Mouse (Mus musculus): ENCODE measurements at regions not wholly inside any gene's neighbourhood (a gene's known extent, or its start where the extent isn't known, plus 50 kb on each side); places are given as distances from the start of the nearest gene placed in this dataset.

DNA sequence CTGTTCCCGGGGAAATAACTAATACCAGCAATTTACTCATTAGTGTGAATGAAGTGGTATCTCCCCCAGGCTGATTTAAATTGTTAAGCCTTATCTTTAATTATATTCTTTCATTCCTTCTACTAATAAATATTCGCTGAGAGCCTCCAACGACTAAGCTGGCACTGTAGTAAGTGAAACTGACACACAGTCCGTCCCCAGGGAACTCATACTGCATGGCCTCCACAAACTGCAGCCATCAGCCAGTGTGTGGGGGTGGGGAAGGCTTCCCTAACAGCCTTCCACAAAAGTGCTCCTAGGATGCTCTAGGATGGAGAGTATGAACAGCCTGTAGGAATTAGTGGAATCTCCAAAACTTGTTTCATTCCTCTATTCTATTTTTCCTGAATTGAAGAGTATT lies 81.0 kb upstream of the Mast4 start:
- TF ChIP-seq CEBPB (IDR thresholded peaks at IDR 0.05; ENCODE audit: insufficient read depth, poor library complexity, severe bottlenecking) (no peak), E2F4 (IDR thresholded peaks at IDR 0.05; ENCODE audit: insufficient read depth) (no peak), POLR2AphosphoS2 (IDR thresholded peaks at IDR 0.05; ENCODE audit: insufficient read length, low read depth) (no peak)
- Histone ChIP-seq H3K36me3 (ENCODE audit: control insufficient read depth, insufficient read depth) (no peaks in the 10 kb centered on the region), H3K79me2 (ENCODE audit: control insufficient read depth, insufficient read depth) (no peaks in the 10 kb centered on the region), H3ac (ENCODE audit: control insufficient read depth, insufficient read length) (no peak overlapping the region), H3K4me2 (ENCODE audit: low read depth) (no peak overlapping the region), H3K27me3 (ENCODE audit: control insufficient read depth, insufficient read depth, insufficient read length) (no peaks in the 10 kb centered on the region), H3K4me3 (no peak overlapping the region)

DNA sequence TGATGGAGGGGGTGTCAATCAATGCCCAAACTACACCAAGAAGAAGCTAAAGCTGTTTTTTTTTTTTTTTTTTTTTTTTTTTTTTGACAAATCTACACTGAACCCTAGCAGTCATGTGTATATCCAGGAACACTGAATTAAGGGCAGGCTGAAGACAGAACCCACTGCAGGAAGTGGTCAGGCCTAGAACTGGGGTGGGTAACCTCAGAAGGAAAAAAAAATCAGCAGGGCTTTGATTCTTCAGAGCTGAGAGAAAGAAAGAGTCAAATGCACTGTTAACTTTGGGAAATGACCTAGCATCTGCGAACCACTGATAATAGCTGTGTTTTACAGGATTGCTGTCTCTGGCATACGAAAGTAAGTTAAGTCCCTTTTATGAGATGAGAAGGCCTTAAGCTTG lies 78.3 kb upstream of the Mast4 start:
- TF ChIP-seq MYOD1 (IDR thresholded peaks at IDR 0.05; ENCODE audit: control insufficient read depth in 1 of 3, insufficient read length in 2 of 3, low read depth in 2 of 3) (no peak), POLR2A (IDR thresholded peaks at IDR 0.05; ENCODE audit: insufficient read length, low read depth) (no peak), REST (IDR thresholded peaks at IDR 0.05; ENCODE audit: insufficient read depth, insufficient read length) (no peak), MYOG (IDR thresholded peaks at IDR 0.05; ENCODE audit: control insufficient read depth in 1 of 3, insufficient read depth in 1 of 3, insufficient read length in 2 of 3, low read depth in 2 of 3) (no peak), TCF3 (IDR thresholded peaks at IDR 0.05; ENCODE audit: insufficient read length, low read depth) (no peak), SRF (IDR thresholded peaks at IDR 0.05; ENCODE audit: control insufficient read depth, insufficient read length, low read depth) (no peak), E2F4 (IDR thresholded peaks at IDR 0.05; ENCODE audit: insufficient read depth) (no peak), POLR2AphosphoS2 (IDR thresholded peaks at IDR 0.05; ENCODE audit: insufficient read length, low read depth) (no peak), TCF12 (IDR thresholded peaks at IDR 0.05; ENCODE audit: insufficient read depth, poor library complexity, severe bottlenecking) (no peak), USF1 (IDR thresholded peaks at IDR 0.05; ENCODE audit: low read depth) (no peak), CEBPB (IDR thresholded peaks at IDR 0.05; ENCODE audit: insufficient read depth, poor library complexity, severe bottlenecking) (no peak), MAX (IDR thresholded peaks at IDR 0.05; ENCODE audit: low read depth) (no peak)
- H3K4me3 ChIP-seq, result no peak overlapping the region

DNA sequence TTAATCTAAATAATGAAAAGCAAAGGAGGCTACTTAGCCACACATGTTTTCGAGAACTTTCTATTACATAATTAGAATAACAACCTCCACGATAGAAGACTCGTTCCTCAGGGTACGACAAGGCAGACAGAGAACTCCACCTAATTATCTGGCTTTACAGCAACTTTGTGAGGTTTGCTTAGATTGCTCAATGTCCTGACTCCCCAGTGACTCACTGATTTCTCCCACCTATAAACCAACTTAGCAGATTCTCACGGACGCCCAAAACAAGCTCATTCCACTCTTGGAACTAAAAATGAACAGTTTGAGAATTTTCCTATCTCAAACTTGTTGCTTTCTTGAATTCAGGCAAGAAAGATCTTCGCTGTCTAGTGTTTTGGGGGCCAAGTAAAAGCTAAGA lies 75.0 kb upstream of the Mast4 start:
- TF ChIP-seq MYOG (IDR thresholded peaks at IDR 0.05; ENCODE audit: control insufficient read depth in 1 of 3, insufficient read depth in 1 of 3, insufficient read length in 2 of 3, low read depth in 2 of 3), result no peak
- TF ChIP-seq CEBPB (IDR thresholded peaks at IDR 0.05; ENCODE audit: insufficient read depth, poor library complexity, severe bottlenecking), result peak; percentile 52; the same call in 1 of the 2 replicates
- no peak for TF ChIP-seq POLR2A (IDR thresholded peaks at IDR 0.05; ENCODE audit: insufficient read length, low read depth)
- peak overlapping the region; percentile 1 for H3K4me2 ChIP-seq (ENCODE audit: low read depth)
- H3ac ChIP-seq (ENCODE audit: control insufficient read depth, insufficient read length), result no peak overlapping the region
- no peaks in the 10 kb centered on the region for H3K79me2 ChIP-seq (ENCODE audit: control insufficient read depth, insufficient read depth)
- H3K36me3 ChIP-seq (ENCODE audit: control insufficient read depth, insufficient read depth), result no peaks in the 10 kb centered on the region
- no peaks in the 10 kb centered on the region for H3K27me3 ChIP-seq (ENCODE audit: control insufficient read depth, insufficient read depth, insufficient read length)
- no peak overlapping the region for H3K4me3 ChIP-seq

More for the DNA sequence above, 78.3 kb upstream of the Mast4 start:
- Histone ChIP-seq H3K36me3 (ENCODE audit: control insufficient read depth, insufficient read depth) (no peaks in the 10 kb centered on the region), H3K27me3 (ENCODE audit: control insufficient read depth, insufficient read depth, insufficient read length) (no peaks in the 10 kb centered on the region), H3K4me2 (ENCODE audit: low read depth) (no peak overlapping the region), H3K79me2 (ENCODE audit: control insufficient read depth, insufficient read depth) (no peaks in the 10 kb centered on the region), H3ac (ENCODE audit: control insufficient read depth, insufficient read length) (no peak overlapping the region)

DNA sequence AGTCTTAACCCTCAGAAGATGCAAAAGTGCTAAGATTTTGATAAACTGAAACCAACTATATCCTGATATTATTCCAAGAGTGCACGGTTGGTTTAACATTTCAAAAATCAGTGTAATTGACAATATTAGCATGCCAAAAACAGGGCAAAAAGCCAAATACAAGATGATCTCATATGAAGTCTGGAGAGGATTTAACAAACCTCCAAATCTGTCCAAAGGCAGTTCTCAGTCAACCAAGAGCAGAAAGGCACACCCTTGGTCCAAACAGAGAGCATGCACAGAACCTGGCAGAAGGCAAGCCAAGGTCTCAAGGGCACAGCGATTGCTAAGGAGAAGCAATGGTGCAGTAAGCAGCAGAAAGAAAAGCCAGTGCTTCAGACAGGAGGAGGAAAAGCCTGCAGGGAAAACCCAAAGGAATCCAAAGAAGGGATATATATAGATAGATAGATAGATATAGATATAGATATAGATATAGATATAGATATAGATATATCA lies 62.3 kb upstream of the Mast4 start:
- Histone ChIP-seq H3K79me2 (ENCODE audit: control insufficient read depth, insufficient read depth) (no peaks in the 10 kb centered on the region), H3K36me3 (ENCODE audit: control insufficient read depth, insufficient read depth) (no peaks in the 10 kb centered on the region), H3ac (ENCODE audit: control insufficient read depth, insufficient read length) (no peak overlapping the region), H3K4me3 (no peak overlapping the region), H3K27me3 (ENCODE audit: control insufficient read depth, insufficient read depth, insufficient read length) (no peaks in the 10 kb centered on the region), H3K4me2 (ENCODE audit: low read depth) (no peak overlapping the region)
- TF ChIP-seq TCF3 (IDR thresholded peaks at IDR 0.05; ENCODE audit: insufficient read length, low read depth) (no peak), POLR2AphosphoS2 (IDR thresholded peaks at IDR 0.05; ENCODE audit: insufficient read length, low read depth) (no peak), TCF12 (IDR thresholded peaks at IDR 0.05; ENCODE audit: insufficient read depth, poor library complexity, severe bottlenecking) (no peak), REST (IDR thresholded peaks at IDR 0.05; ENCODE audit: insufficient read depth, insufficient read length) (no peak), POLR2A (IDR thresholded peaks at IDR 0.05; ENCODE audit: insufficient read length, low read depth) (no peak), SRF (IDR thresholded peaks at IDR 0.05; ENCODE audit: control insufficient read depth, insufficient read length, low read depth) (no peak), USF1 (IDR thresholded peaks at IDR 0.05; ENCODE audit: low read depth) (no peak), E2F4 (IDR thresholded peaks at IDR 0.05; ENCODE audit: insufficient read depth) (no peak), MAX (IDR thresholded peaks at IDR 0.05; ENCODE audit: low read depth) (no peak), MYOD1 (IDR thresholded peaks at IDR 0.05; ENCODE audit: control insufficient read depth in 1 of 3, insufficient read length in 2 of 3, low read depth in 2 of 3) (no peak), CEBPB (IDR thresholded peaks at IDR 0.05; ENCODE audit: insufficient read depth, poor library complexity, severe bottlenecking) (no peak), MYOG (IDR thresholded peaks at IDR 0.05; ENCODE audit: control insufficient read depth in 1 of 3, insufficient read depth in 1 of 3, insufficient read length in 2 of 3, low read depth in 2 of 3) (no peak)

GRCm38 (mm10) chr13:103396099-103396498 lies 61.8 kb upstream of the Mast4 start:
- Histone ChIP-seq H3K27me3 (ENCODE audit: control insufficient read depth, insufficient read depth, insufficient read length) (no peaks in the 10 kb centered on the region), H3K4me3 (no peak overlapping the region), H3ac (ENCODE audit: control insufficient read depth, insufficient read length) (no peak overlapping the region), H3K79me2 (ENCODE audit: control insufficient read depth, insufficient read depth) (no peaks in the 10 kb centered on the region), H3K4me2 (ENCODE audit: low read depth) (no peak overlapping the region), H3K36me3 (ENCODE audit: control insufficient read depth, insufficient read depth) (no peaks in the 10 kb centered on the region)
- TF ChIP-seq TCF3 (IDR thresholded peaks at IDR 0.05; ENCODE audit: insufficient read length, low read depth) (no peak), MAX (IDR thresholded peaks at IDR 0.05; ENCODE audit: low read depth) (no peak), CEBPB (IDR thresholded peaks at IDR 0.05; ENCODE audit: insufficient read depth, poor library complexity, severe bottlenecking) (no peak), SRF (IDR thresholded peaks at IDR 0.05; ENCODE audit: control insufficient read depth, insufficient read length, low read depth) (no peak), POLR2AphosphoS2 (IDR thresholded peaks at IDR 0.05; ENCODE audit: insufficient read length, low read depth) (no peak), MYOG (IDR thresholded peaks at IDR 0.05; ENCODE audit: control insufficient read depth in 1 of 3, insufficient read depth in 1 of 3, insufficient read length in 2 of 3, low read depth in 2 of 3) (no peak), REST (IDR thresholded peaks at IDR 0.05; ENCODE audit: insufficient read depth, insufficient read length) (no peak), POLR2A (IDR thresholded peaks at IDR 0.05; ENCODE audit: insufficient read length, low read depth) (no peak), TCF12 (IDR thresholded peaks at IDR 0.05; ENCODE audit: insufficient read depth, poor library complexity, severe bottlenecking) (no peak), E2F4 (IDR thresholded peaks at IDR 0.05; ENCODE audit: insufficient read depth) (no peak), MYOD1 (IDR thresholded peaks at IDR 0.05; ENCODE audit: control insufficient read depth in 1 of 3, insufficient read length in 2 of 3, low read depth in 2 of 3) (no peak), USF1 (IDR thresholded peaks at IDR 0.05; ENCODE audit: low read depth) (no peak)

Measured in myocyte (in vitro differentiated cells).